Mouse (Mus musculus) MEL (cell line): Measurements from ENCODE around the gene Kpna2. TPM values are rescaled to one million over a fixed set of nuclear protein-coding genes. Genes with fewer than 3 reads are reported as not detected.

Experiments used
- DNase-seq: peaks from one replicate; pipeline ENCODE4 v3.0.0; 2011; ENCODE audit warnings: low read depth, low spot score
- H3K27ac ChIP-seq: 2 replicates; pipeline ENCODE4 v1.5.1; 2012; ENCODE audit warnings: low read depth, mild to moderate bottlenecking, control low read depth, low read length, moderate library complexity; ENCODE audit not compliant: control insufficient read depth
- H3K27me3 ChIP-seq, 2 experiments: fragments of 150-350 bp in 1 of 2; sonication (generic) in 1 of 2; 2 replicates each; pipeline ENCODE4 v1.6.1; 2012; ENCODE audit warnings: low read length in 2 of 2, mild to moderate bottlenecking in 2 of 2, improper control_type of control experiment in 1 of 2, moderate library complexity in 1 of 2; ENCODE audit not compliant: insufficient read depth in 2 of 2, control insufficient read depth in 1 of 2
- H3K36me3 ChIP-seq, 2 experiments: 2 replicates each; pipeline ENCODE4 v1.6.1; 2012 to 2014; ENCODE audit warnings: low read length in 2 of 2, improper control_type of control experiment in 1 of 2, inconsistent platforms in 1 of 2, mild to moderate bottlenecking in 1 of 2; ENCODE audit not compliant: insufficient read depth in 2 of 2, control insufficient read depth in 1 of 2
- H3K4me1 ChIP-seq, 2 experiments: fragments of 150-350 bp in 1 of 2; sonication (generic) in 1 of 2; 2 replicates each; pipeline ENCODE4 v1.6.1; 2012; ENCODE audit warnings: low read length in 2 of 2, improper control_type of control experiment in 1 of 2, mild to moderate bottlenecking in 1 of 2; ENCODE audit not compliant: insufficient read depth in 2 of 2, control insufficient read depth in 1 of 2
- H3K4me3 ChIP-seq, 2 experiments: fragments of 150-350 bp in 1 of 2; sonication (generic) in 1 of 2; 2 replicates each; pipeline ENCODE4 v1.5.1; 2012; ENCODE audit warnings: low read depth in 2 of 2, low read length in 2 of 2, mild to moderate bottlenecking in 2 of 2, moderate library complexity in 2 of 2, control low read depth in 1 of 2, improper control_type of control experiment in 1 of 2; ENCODE audit not compliant: control insufficient read depth in 1 of 2, insufficient read depth in 1 of 2
- H3K79me2 ChIP-seq: 2 replicates; pipeline ENCODE4 v1.6.1; 2012; ENCODE audit warnings: mild to moderate bottlenecking, low read length, moderate library complexity; ENCODE audit not compliant: control insufficient read depth, poor library complexity, insufficient read depth
- H3K9ac ChIP-seq: 2 replicates; pipeline ENCODE4 v1.6.1; 2012; ENCODE audit warnings: low read depth, mild to moderate bottlenecking, control low read depth, low read length, moderate library complexity; ENCODE audit not compliant: control insufficient read depth, poor library complexity, severe bottlenecking
- H3K9me3 ChIP-seq: fragments of 150-350 bp; sonication (generic); replicated peaks from 2 replicates; pipeline ENCODE4 v1.6.1; 2012; ENCODE audit warnings: mild to moderate bottlenecking, low read length, improper control_type of control experiment, moderate library complexity; ENCODE audit not compliant: insufficient read depth
- E2F4 ChIP-seq: IDR thresholded peaks from 2 replicates; pipeline ENCODE4 v1.6.1; 2011; ENCODE audit warnings: low read depth, low read length, improper control_type of control experiment, borderline replicate concordance
- EP300 ChIP-seq, 2 experiments: IDR thresholded peaks; 2 replicates each; pipeline ENCODE4 v1.6.1; 2011; ENCODE audit warnings: improper control_type of control experiment in 2 of 2, low read length in 2 of 2, low read depth in 1 of 2, mild to moderate bottlenecking in 1 of 2
- MAFK ChIP-seq: IDR thresholded peaks from 2 replicates; pipeline ENCODE4 v1.6.1; 2011; ENCODE audit warnings: low read depth, mild to moderate bottlenecking, low read length, improper control_type of control experiment, borderline replicate concordance
- MAX ChIP-seq: IDR thresholded peaks from 2 replicates; pipeline ENCODE4 v1.6.1; 2011; ENCODE audit warnings: low read length, improper control_type of control experiment
- MAZ ChIP-seq: IDR thresholded peaks from 2 replicates; pipeline ENCODE4 v1.6.1; 2012; ENCODE audit warnings: low read depth, mild to moderate bottlenecking, inconsistent platforms, low read length, improper control_type of control experiment
- MEF2A ChIP-seq: IDR thresholded peaks from 2 replicates; pipeline ENCODE4 v1.6.1; 2014; ENCODE audit warnings: low read depth, mild to moderate bottlenecking, inconsistent platforms, low read length, improper control_type of control experiment; ENCODE audit not compliant: poor library complexity, insufficient replicate concordance, severe bottlenecking; ENCODE audit errors: extremely low read depth
- MXI1 ChIP-seq: IDR thresholded peaks from 2 replicates; pipeline ENCODE4 v1.6.1; 2011; ENCODE audit warnings: mild to moderate bottlenecking, low read depth, low read length, improper control_type of control experiment
- POLR2A ChIP-seq, 2 experiments: IDR thresholded peaks; 2 replicates each; pipeline ENCODE4 v1.6.1; 2011 to 2012; ENCODE audit warnings: low read length in 2 of 2, mild to moderate bottlenecking in 2 of 2, control low read depth in 1 of 2, improper control_type of control experiment in 1 of 2, low read depth in 1 of 2, moderate library complexity in 1 of 2; ENCODE audit not compliant: control insufficient read depth in 1 of 2, insufficient read depth in 1 of 2, poor library complexity in 1 of 2
- POLR2AphosphoS2 ChIP-seq: IDR thresholded peaks from 2 replicates; pipeline ENCODE4 v1.6.1; 2011; ENCODE audit warnings: low read length, improper control_type of control experiment
- POLR2AphosphoS5 ChIP-seq: IDR thresholded peaks from 2 replicates; pipeline ENCODE4 v1.6.1; 2012; ENCODE audit warnings: low read depth, borderline replicate concordance, mild to moderate bottlenecking, inconsistent platforms, low read length, moderate library complexity, mixed read lengths
- RAD21 ChIP-seq: IDR thresholded peaks from 2 replicates; pipeline ENCODE4 v1.6.1; 2011; ENCODE audit warnings: mild to moderate bottlenecking, low read depth, low read length, improper control_type of control experiment
- RCOR1 ChIP-seq: IDR thresholded peaks from 2 replicates; pipeline ENCODE4 v1.6.1; 2012; ENCODE audit warnings: low read depth, mild to moderate bottlenecking, inconsistent platforms, low read length, improper control_type of control experiment
- SIN3A ChIP-seq: IDR thresholded peaks from 2 replicates; pipeline ENCODE4 v1.6.1; 2012; ENCODE audit warnings: low read length, improper control_type of control experiment, inconsistent platforms
- SMC3 ChIP-seq: IDR thresholded peaks from 2 replicates; pipeline ENCODE4 v1.6.1; 2011; ENCODE audit warnings: low read depth, low read length, improper control_type of control experiment
- TAL1 ChIP-seq: IDR thresholded peaks from 2 replicates; pipeline ENCODE4 v1.6.1; 2012; ENCODE audit warnings: mild to moderate bottlenecking, inconsistent platforms, low read length, moderate library complexity, mixed read lengths
- TCF12 ChIP-seq: IDR thresholded peaks from 2 replicates; pipeline ENCODE4 v1.6.1; 2014; ENCODE audit warnings: low read depth, mild to moderate bottlenecking, inconsistent platforms, low read length, improper control_type of control experiment, moderate library complexity
- UBTF ChIP-seq: IDR thresholded peaks from 2 replicates; pipeline ENCODE4 v1.6.1; 2012; ENCODE audit warnings: low read depth, mild to moderate bottlenecking, inconsistent platforms, low read length, improper control_type of control experiment, moderate library complexity, borderline replicate concordance; ENCODE audit not compliant: insufficient read depth
- USF1 ChIP-seq: IDR thresholded peaks from 2 replicates; pipeline ENCODE4 v1.6.1; 2014; ENCODE audit warnings: low read depth, mild to moderate bottlenecking, inconsistent platforms, low read length, improper control_type of control experiment, moderate library complexity
- USF2 ChIP-seq, 2 experiments: IDR thresholded peaks; 2 replicates each; pipeline ENCODE4 v1.6.1; 2011 to 2012; ENCODE audit warnings: improper control_type of control experiment in 2 of 2, low read length in 2 of 2, borderline replicate concordance in 1 of 2, inconsistent platforms in 1 of 2, low read depth in 1 of 2, mild to moderate bottlenecking in 1 of 2; ENCODE audit not compliant: insufficient read depth in 1 of 2
- ZNF384 ChIP-seq: IDR thresholded peaks from 2 replicates; pipeline ENCODE4 v1.6.1; 2012; ENCODE audit warnings: low read depth, mild to moderate bottlenecking, inconsistent platforms, low read length, improper control_type of control experiment
- polyA plus RNA-seq, 2 experiments: library from polyadenylated mRNA; stranded (reverse) in 1 of 2; unstranded in 1 of 2; fragments of >175 nt in 1 of 2; fragments of >200 nt in 1 of 2; gene quantifications; 2 replicates each; pipeline versions ENCODE4 v1.2.1 to v1.2.4; 2012; ENCODE audit warnings: low replicate concordance in 2 of 2, low read depth in 1 of 2; ENCODE audit not compliant: insufficient read length in 2 of 2, insufficient read depth in 1 of 2, missing spikeins in 1 of 2
- total RNA-seq: library from RNA; depleted of rRNA; stranded (reverse); fragments of 300-350 nt; gene quantifications from 2 replicates; pipeline ENCODE4 v1.2.3, GENCODE M21; 2012

Gene Kpna2
- total and polyA plus RNA-seq, 3 experiments, result 13.2 to 216 TPM; not detected in 1

DNA sequence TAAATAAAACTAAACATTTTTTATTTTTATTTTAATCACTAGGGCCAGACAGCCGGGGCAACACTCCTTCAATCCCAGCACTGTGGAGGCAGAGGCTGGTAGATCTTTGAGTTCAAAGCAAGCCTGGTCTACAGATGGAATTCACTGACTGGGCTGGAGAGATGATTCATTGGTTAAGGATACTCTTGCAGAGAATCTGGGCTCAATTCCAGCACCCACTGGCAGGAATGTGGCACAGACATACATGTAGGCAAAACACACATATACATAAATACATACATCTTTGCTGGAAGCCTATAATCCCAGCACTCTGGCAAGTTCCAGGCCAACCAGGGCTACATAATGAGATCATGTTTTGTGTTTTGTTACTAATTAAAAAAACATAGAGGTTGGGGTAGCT is 6.2 kb upstream of the Kpna2 start (continued):
- no peak for TF ChIP-seq MAZ
- TF ChIP-seq MXI1, result no peak

DNA sequence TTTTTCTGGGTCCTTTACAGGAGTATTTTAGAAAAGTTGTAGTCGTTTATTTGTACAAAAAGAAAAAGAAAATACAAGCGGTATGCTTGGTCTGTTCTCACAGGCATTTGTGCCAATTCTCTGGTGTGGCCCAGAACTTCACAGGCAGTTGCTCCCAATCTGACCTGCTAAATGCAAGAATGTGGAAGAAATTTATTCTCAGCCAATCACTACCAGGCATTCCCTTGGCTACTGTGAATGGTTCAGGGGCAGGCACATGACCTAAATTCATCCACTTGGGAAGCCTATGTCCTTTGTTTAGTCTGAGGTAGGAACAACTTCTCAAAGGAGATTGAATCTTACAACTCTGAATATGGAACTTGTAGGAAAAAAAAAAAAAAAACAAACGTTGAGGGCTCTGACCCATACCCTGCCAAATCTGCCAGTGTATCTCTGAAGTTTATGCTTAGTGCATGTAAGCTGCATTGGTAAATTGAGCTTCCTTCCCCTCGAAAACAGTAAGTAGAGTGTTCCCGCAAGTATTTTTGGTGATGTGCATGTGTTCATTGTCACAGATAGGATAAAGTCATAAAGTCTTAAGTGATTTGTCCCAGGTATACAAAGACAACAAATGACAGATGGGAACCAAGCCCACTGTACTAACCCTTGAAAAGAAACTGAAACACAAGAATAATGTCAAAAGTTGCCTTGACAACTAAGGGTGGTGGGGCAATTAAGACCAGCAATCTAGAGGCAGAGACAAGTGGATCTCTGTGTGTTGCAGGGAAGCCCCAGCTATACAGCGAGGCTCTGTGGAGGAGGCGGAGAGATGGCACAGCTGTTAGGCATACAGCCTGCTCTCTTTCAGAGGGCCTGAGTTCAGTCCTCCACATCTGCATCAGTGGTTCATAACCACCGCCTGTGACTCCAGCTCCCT is 2.7 kb upstream of the Kpna2 start:
- H3K36me3 ChIP-seq, result peaks cover 4 to 13% of the 10 kb centered on the region in 2 experiments
- H3K79me2 ChIP-seq, result peaks cover 22% of the 10 kb centered on the region
- no peak overlapping the region for H3K27ac ChIP-seq
- H3K4me3 ChIP-seq, result no peak overlapping the region
- peak; percentile 57 for DNase-seq
- H3K9me3 ChIP-seq, result no peaks in the 10 kb centered on the region
- peaks cover 5 to 8% of the 10 kb centered on the region in 2 experiments for H3K4me1 ChIP-seq
- H3K27me3 ChIP-seq, result no peaks in the 10 kb centered on the region
- no peak overlapping the region for H3K9ac ChIP-seq
- no peak for TF ChIP-seq UBTF
- 0 out of 4 replicates have a peak, but pooled peaks of 1 of the 2 experiments have one; percentile 16 for TF ChIP-seq USF2 (IDR thresholded peaks at IDR 0.05; ENCODE audit: borderline replicate concordance in 1 of 2, insufficient read depth in 1 of 2, low read depth in 1 of 2, low read length in 2 of 2)
- TF ChIP-seq SIN3A, result 0 out of 2 replicates have a peak, but pooled peaks have one; percentile 10
- peak; percentile 93 for TF ChIP-seq ZNF384
- TF ChIP-seq POLR2AphosphoS5, result no peak
- no peak for TF ChIP-seq SMC3
- TF ChIP-seq USF1, result peak; percentile 79

- H3K9me3 ChIP-seq, result no peaks in the 10 kb centered on the region
- TF ChIP-seq USF2 (IDR thresholded peaks at IDR 0.05; ENCODE audit: borderline replicate concordance in 1 of 2, insufficient read depth in 1 of 2, low read depth in 1 of 2, low read length in 2 of 2), result no peak
- TF ChIP-seq MAX, result no peak
- no peak for TF ChIP-seq TAL1
- no peak for TF ChIP-seq EP300 (IDR thresholded peaks at IDR 0.05; ENCODE audit: low read depth in 1 of 2, low read length in 2 of 2)
- no peak for TF ChIP-seq TCF12
- no peak for TF ChIP-seq MAFK
- no peak for TF ChIP-seq E2F4
- TF ChIP-seq POLR2AphosphoS2, result no peak
- no peak for TF ChIP-seq SMC3
- no peak for TF ChIP-seq POLR2A (IDR thresholded peaks at IDR 0.05; ENCODE audit: control insufficient read depth in 1 of 2, insufficient read depth in 1 of 2, low read depth in 1 of 2, low read length in 2 of 2, poor library complexity in 1 of 2)
- no peak for TF ChIP-seq RCOR1
- no peak for TF ChIP-seq MEF2A
- no peak for TF ChIP-seq RAD21
- H3K27me3 ChIP-seq, result no peaks in the 10 kb centered on the region
- no peak for DNase-seq
- peaks cover 20 to 33% of the 10 kb centered on the region in 2 experiments for H3K36me3 ChIP-seq
- H3K79me2 ChIP-seq, result peaks cover 35% of the 10 kb centered on the region
- H3K27ac ChIP-seq, result peak overlapping the region; percentile 55
- H3K4me3 ChIP-seq, result peak overlapping the region; percentile 51 to 53
- H3K4me1 ChIP-seq, result peaks cover 16 to 21% of the 10 kb centered on the region in 2 experiments
- H3K9ac ChIP-seq, result peak overlapping the region; percentile 76
Measured at GRCm38 (mm10) chr11:106999949-107000513, 690 bp upstream of the Kpna2 start.
